Mouse (Mus musculus): ENCODE data around the gene Olfr620. TPM values are rescaled to one million over a fixed set of nuclear protein-coding genes. Genes with fewer than 3 reads are reported as not detected.

Olfr620 gene
- total and polyA plus RNA-seq, 2 experiments from 2014 or later, result not detected

DNA sequence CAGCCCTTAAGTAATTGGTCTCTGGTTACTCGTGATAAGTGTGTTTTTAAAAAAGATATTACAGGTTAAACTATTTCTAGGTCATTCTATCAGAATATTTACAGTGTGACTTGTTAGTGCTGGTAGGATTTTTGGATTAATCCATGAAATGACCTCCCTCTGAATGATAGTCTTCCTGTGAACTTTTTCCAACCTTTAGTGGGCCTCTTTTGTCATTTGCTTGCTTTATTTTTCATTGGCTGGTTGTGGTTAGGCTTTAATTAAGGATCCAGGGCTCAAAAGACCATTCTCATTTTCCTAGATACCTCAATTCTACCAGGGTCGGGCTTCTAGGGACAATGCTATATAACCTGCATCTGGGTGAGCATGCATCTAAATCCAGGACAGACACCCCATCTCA is 22.5 kb downstream of the Olfr620 start, which contains the start of gene Olfr618:
TSS of gene Olfr618 (plus strand) at position 301 of the 400 bp plus-strand sequence.
- Histone ChIP-seq H3K27ac (ENCODE audit: low read depth, low read length) (no peak within 1 kb of the TSS), H3K4me3 (ENCODE audit: low read depth, low read length) (no peak within 1 kb of the TSS), H3K4me2 (ENCODE audit: low read depth, low read length, poor library complexity, severe bottlenecking) (no peak within 1 kb of the TSS), H3K27me3 (ENCODE audit: insufficient read depth, low read length) (no peaks in the 10 kb centered on the region), H3K36me3 (ENCODE audit: insufficient read depth, low read length) (no peaks in the 10 kb centered on the region), H3K4me1 (ENCODE audit: insufficient read depth, low read length) (no peaks in the 10 kb centered on the region), H3K9me3 (ENCODE audit: low read length) (no peaks in the 10 kb centered on the region), H3K9ac (replicated peaks; ENCODE audit: low read length, poor library complexity, severe bottlenecking) (no peak within 1 kb of the TSS)
- DNase-seq (ENCODE audit: low spot score), result no peak
- ATAC-seq (ENCODE audit: low FRiP score), result no peak
- WGBS, result 64% methylated on average over 2 of the region's 2 CpGs
- no peak for TF ChIP-seq CTCF (IDR thresholded peaks at IDR 0.05)

- Histone ChIP-seq H3K36me3 (ENCODE audit: insufficient read depth, low read length) (no peaks in the 10 kb centered on the region), H3K4me3 (ENCODE audit: low read depth, low read length) (no peak within 1 kb of the TSS), H3K27me3 (ENCODE audit: insufficient read depth, low read length) (no peaks in the 10 kb centered on the region), H3K4me1 (ENCODE audit: insufficient read depth, low read length) (no peaks in the 10 kb centered on the region), H3K9ac (replicated peaks; ENCODE audit: low read length, poor library complexity, severe bottlenecking) (no peak within 1 kb of the TSS), H3K27ac (ENCODE audit: low read depth, low read length) (no peak within 1 kb of the TSS), H3K4me2 (ENCODE audit: low read depth, low read length, poor library complexity, severe bottlenecking) (no peak within 1 kb of the TSS), H3K9me3 (ENCODE audit: low read length) (no peaks in the 10 kb centered on the region)
- ATAC-seq (ENCODE audit: low FRiP score) (no peak), DNase-seq (ENCODE audit: low spot score) (no peak)
- 84% methylated on average over 1 of the region's 1 CpGs for WGBS
- TF ChIP-seq CTCF (IDR thresholded peaks at IDR 0.05), result no peak
These were observed 39.6 kb downstream of the Olfr620 start, which contains the start of gene Olfr617 for GRCm38 (mm10) chr7:103572761-103573160. Olfr617 (plus strand) TSS chr7:103573061.

DNA sequence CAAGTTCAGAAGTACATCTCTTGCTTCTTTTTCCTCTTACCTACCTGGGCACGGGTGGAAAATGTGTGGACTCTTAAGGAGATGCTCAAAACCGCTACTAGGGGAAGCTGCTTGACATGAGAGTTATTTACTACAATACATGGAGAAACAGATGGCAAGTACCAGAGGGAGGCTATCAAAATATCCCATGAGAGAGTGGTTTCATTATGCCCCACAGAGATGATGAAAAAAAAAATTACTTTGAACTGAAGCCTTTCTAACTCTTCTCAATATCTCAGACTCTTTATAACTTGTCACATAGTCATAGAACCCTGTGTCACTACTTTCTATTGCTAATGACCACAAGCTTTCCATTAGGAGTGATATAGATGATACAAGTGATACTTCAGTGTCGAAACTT is 43.3 kb downstream of the Olfr620 start, which contains the start of gene Olfr616:
TSS of gene Olfr616 (minus strand) at position 101 of the 400 bp plus-strand sequence.
- H3K4me3 ChIP-seq (ENCODE audit: low read depth, low read length), result no peak within 1 kb of the TSS
- H3K4me2 ChIP-seq (ENCODE audit: low read depth, low read length, poor library complexity, severe bottlenecking), result no peak within 1 kb of the TSS
- ATAC-seq (ENCODE audit: low FRiP score), result no peak
- H3K27me3 ChIP-seq (ENCODE audit: insufficient read depth, low read length), result no peaks in the 10 kb centered on the region
- no peak within 1 kb of the TSS for H3K27ac ChIP-seq (ENCODE audit: low read depth, low read length)
- no peaks in the 10 kb centered on the region for H3K36me3 ChIP-seq (ENCODE audit: insufficient read depth, low read length)
- TF ChIP-seq CTCF (IDR thresholded peaks at IDR 0.05), result no peak
- no peaks in the 10 kb centered on the region for H3K4me1 ChIP-seq (ENCODE audit: insufficient read depth, low read length)
- H3K9ac ChIP-seq (replicated peaks; ENCODE audit: low read length, poor library complexity, severe bottlenecking), result no peak within 1 kb of the TSS
- 83% methylated on average over 3 of the region's 3 CpGs for WGBS
- DNase-seq (ENCODE audit: low spot score), result no peak
- no peaks in the 10 kb centered on the region for H3K9me3 ChIP-seq (ENCODE audit: low read length)

- no peak for ATAC-seq (ENCODE audit: low FRiP score)
- Histone ChIP-seq H3K9ac (replicated peaks; ENCODE audit: low read length, poor library complexity, severe bottlenecking) (no peak within 1 kb of the TSS), H3K9me3 (ENCODE audit: low read length) (no peaks in the 10 kb centered on the region), H3K4me1 (ENCODE audit: insufficient read depth, low read length) (no peaks in the 10 kb centered on the region), H3K4me2 (ENCODE audit: low read depth, low read length, poor library complexity, severe bottlenecking) (no peak within 1 kb of the TSS), H3K27ac (ENCODE audit: low read depth, low read length) (no peak within 1 kb of the TSS), H3K4me3 (ENCODE audit: low read depth, low read length) (no peak within 1 kb of the TSS), H3K27me3 (ENCODE audit: insufficient read depth, low read length) (no peaks in the 10 kb centered on the region), H3K36me3 (ENCODE audit: insufficient read depth, low read length) (no peaks in the 10 kb centered on the region)
- TF ChIP-seq CTCF (IDR thresholded peaks at IDR 0.05), result no peak
- no peak for DNase-seq (ENCODE audit: low spot score)
- WGBS, result 90% methylated on average over 2 of the region's 2 CpGs
These were observed 56.6 kb downstream of the Olfr620 start, which contains the start of gene Olfr615 for GRCm38 (mm10) chr7:103555779-103556178. Olfr615 (plus strand) TSS chr7:103556079.

Small RNA genes within 50 kb of the gene (microRNA-seq; reads per million reads assigned to microRNA genes)
- not detected for gene Gm26506 (ENCODE audit: borderline number of aligned reads)

Other genes with a start within 250 kb of the Olfr620 start
Only the 30 nearest of the 33 such genes appear.
- not detected in 2 replicates for gene Olfr603, start 226.4 kb downstream of the Olfr620 start, total RNA-seq (2014; rRNA removed)
- gene Olfr603, start 226.4 kb downstream of the Olfr620 start, polyA plus RNA-seq (2015; fragmentation: Nextera tagmentation; extraction: Ambion mirVana), result not detected in 2 replicates
- not detected in 2 replicates for gene Usp17lc, start 197.5 kb downstream of the Olfr620 start, total RNA-seq (2014; rRNA removed)
- not detected in 2 replicates for gene Usp17lc, start 197.5 kb downstream of the Olfr620 start, polyA plus RNA-seq (2015; fragmentation: Nextera tagmentation; extraction: Ambion mirVana)
- not detected in 2 replicates for gene Olfr605, start 167.1 kb downstream of the Olfr620 start, total RNA-seq (2014; rRNA removed)
- gene Olfr605, start 167.1 kb downstream of the Olfr620 start, polyA plus RNA-seq (2015; fragmentation: Nextera tagmentation; extraction: Ambion mirVana), result not detected in 2 replicates
- gene Olfr606, start 163.5 kb downstream of the Olfr620 start, total RNA-seq (2014; rRNA removed), result not detected in 2 replicates
- gene Olfr606, start 163.5 kb downstream of the Olfr620 start, polyA plus RNA-seq (2015; fragmentation: Nextera tagmentation; extraction: Ambion mirVana), result not detected in 2 replicates
- not detected in 2 replicates for gene Olfr607, start 148.4 kb downstream of the Olfr620 start, total RNA-seq (2014; rRNA removed)
- not detected in 2 replicates for gene Olfr607, start 148.4 kb downstream of the Olfr620 start, polyA plus RNA-seq (2015; fragmentation: Nextera tagmentation; extraction: Ambion mirVana)
- gene Olfr608, start 142.7 kb downstream of the Olfr620 start, total RNA-seq (2014; rRNA removed), result not detected in 2 replicates
- gene Olfr608, start 142.7 kb downstream of the Olfr620 start, polyA plus RNA-seq (2015; fragmentation: Nextera tagmentation; extraction: Ambion mirVana), result not detected in 2 replicates
- not detected in 2 replicates for gene Olfr609, start 114.5 kb downstream of the Olfr620 start, total RNA-seq (2014; rRNA removed)
- gene Olfr609, start 114.5 kb downstream of the Olfr620 start, polyA plus RNA-seq (2015; fragmentation: Nextera tagmentation; extraction: Ambion mirVana), result not detected in 2 replicates
- gene Olfr610, start 100.4 kb downstream of the Olfr620 start, total RNA-seq (2014; rRNA removed), result not detected in 2 replicates
- gene Olfr610, start 100.4 kb downstream of the Olfr620 start, polyA plus RNA-seq (2015; fragmentation: Nextera tagmentation; extraction: Ambion mirVana), result not detected in 2 replicates
- gene Olfr611, start 91.7 kb downstream of the Olfr620 start, total RNA-seq (2014; rRNA removed), result not detected in 2 replicates
- not detected in 2 replicates for gene Olfr611, start 91.7 kb downstream of the Olfr620 start, polyA plus RNA-seq (2015; fragmentation: Nextera tagmentation; extraction: Ambion mirVana)
- gene Olfr612, start 69.8 kb downstream of the Olfr620 start, total RNA-seq (2014; rRNA removed), result not detected in 2 replicates
- gene Olfr612, start 69.8 kb downstream of the Olfr620 start, polyA plus RNA-seq (2015; fragmentation: Nextera tagmentation; extraction: Ambion mirVana), result not detected in 2 replicates
- gene Olfr613, start 64.5 kb downstream of the Olfr620 start, total RNA-seq (2014; rRNA removed), result not detected in 2 replicates
- not detected in 2 replicates for gene Olfr613, start 64.5 kb downstream of the Olfr620 start, polyA plus RNA-seq (2015; fragmentation: Nextera tagmentation; extraction: Ambion mirVana)
- gene Olfr615, start 56.5 kb downstream of the Olfr620 start, total RNA-seq (2014; rRNA removed), result not detected in 2 replicates
- not detected in 2 replicates for gene Olfr615, start 56.5 kb downstream of the Olfr620 start, polyA plus RNA-seq (2015; fragmentation: Nextera tagmentation; extraction: Ambion mirVana)
- not detected in 2 replicates for gene Olfr616, start 43.4 kb downstream of the Olfr620 start, total RNA-seq (2014; rRNA removed)
- gene Olfr616, start 43.4 kb downstream of the Olfr620 start, polyA plus RNA-seq (2015; fragmentation: Nextera tagmentation; extraction: Ambion mirVana), result not detected in 2 replicates
- not detected in 2 replicates for gene Olfr617, start 39.5 kb downstream of the Olfr620 start, total RNA-seq (2014; rRNA removed)
- not detected in 2 replicates for gene Olfr617, start 39.5 kb downstream of the Olfr620 start, polyA plus RNA-seq (2015; fragmentation: Nextera tagmentation; extraction: Ambion mirVana)
- not detected in 2 replicates for gene Olfr618, start 22.4 kb downstream of the Olfr620 start, total RNA-seq (2014; rRNA removed)
- not detected in 2 replicates for gene Olfr618, start 22.4 kb downstream of the Olfr620 start, polyA plus RNA-seq (2015; fragmentation: Nextera tagmentation; extraction: Ambion mirVana)
- not detected in 2 replicates for gene Olfr619, start 12.0 kb downstream of the Olfr620 start, total RNA-seq (2014; rRNA removed)
- not detected in 2 replicates for gene Olfr619, start 12.0 kb downstream of the Olfr620 start, polyA plus RNA-seq (2015; fragmentation: Nextera tagmentation; extraction: Ambion mirVana)
- gene Olfr622, start 30.2 kb upstream of the Olfr620 start, total RNA-seq (2014; rRNA removed), result not detected in 2 replicates
- gene Olfr622, start 30.2 kb upstream of the Olfr620 start, polyA plus RNA-seq (2015; fragmentation: Nextera tagmentation; extraction: Ambion mirVana), result not detected in 2 replicates
- gene Olfr623, start 51.2 kb upstream of the Olfr620 start, total RNA-seq (2014; rRNA removed), result not detected in 2 replicates
- gene Olfr623, start 51.2 kb upstream of the Olfr620 start, polyA plus RNA-seq (2015; fragmentation: Nextera tagmentation; extraction: Ambion mirVana), result not detected in 2 replicates
- gene Olfr624, start 58.7 kb upstream of the Olfr620 start, total RNA-seq (2014; rRNA removed), result not detected in 2 replicates
- not detected in 2 replicates for gene Olfr624, start 58.7 kb upstream of the Olfr620 start, polyA plus RNA-seq (2015; fragmentation: Nextera tagmentation; extraction: Ambion mirVana)
- gene Olfr625-ps1, start 70.2 kb upstream of the Olfr620 start, total RNA-seq (2014; rRNA removed), result not detected in 2 replicates
- gene Olfr625-ps1, start 70.2 kb upstream of the Olfr620 start, polyA plus RNA-seq (2015; fragmentation: Nextera tagmentation; extraction: Ambion mirVana), result not detected in 2 replicates
- gene Olfr243, start 102.1 kb upstream of the Olfr620 start, total RNA-seq (2014; rRNA removed), result not detected in 2 replicates
- not detected in 2 replicates for gene Olfr243, start 102.1 kb upstream of the Olfr620 start, polyA plus RNA-seq (2015; fragmentation: Nextera tagmentation; extraction: Ambion mirVana)
- gene Olfr628, start 117.8 kb upstream of the Olfr620 start, total RNA-seq (2014; rRNA removed), result not detected in 2 replicates
- gene Olfr628, start 117.8 kb upstream of the Olfr620 start, polyA plus RNA-seq (2015; fragmentation: Nextera tagmentation; extraction: Ambion mirVana), result not detected in 2 replicates
- not detected in 2 replicates for gene Olfr629, start 132.4 kb upstream of the Olfr620 start, total RNA-seq (2014; rRNA removed)
- gene Olfr629, start 132.4 kb upstream of the Olfr620 start, polyA plus RNA-seq (2015; fragmentation: Nextera tagmentation; extraction: Ambion mirVana), result not detected in 2 replicates
- gene Olfr630, start 144.8 kb upstream of the Olfr620 start, total RNA-seq (2014; rRNA removed), result not detected in 2 replicates
- not detected in 2 replicates for gene Olfr630, start 144.8 kb upstream of the Olfr620 start, polyA plus RNA-seq (2015; fragmentation: Nextera tagmentation; extraction: Ambion mirVana)
- gene Olfr69, start 159.1 kb upstream of the Olfr620 start, total RNA-seq (2014; rRNA removed), result not detected in 2 replicates
- gene Olfr69, start 159.1 kb upstream of the Olfr620 start, polyA plus RNA-seq (2015; fragmentation: Nextera tagmentation; extraction: Ambion mirVana), result not detected in 2 replicates
- gene Olfr68, start 167.2 kb upstream of the Olfr620 start, total RNA-seq (2014; rRNA removed), result not detected in 2 replicates
- gene Olfr68, start 167.2 kb upstream of the Olfr620 start, polyA plus RNA-seq (2015; fragmentation: Nextera tagmentation; extraction: Ambion mirVana), result not detected in 2 replicates
- gene Olfr67, start 179.3 kb upstream of the Olfr620 start, total RNA-seq (2014; rRNA removed), result not detected in 2 replicates
- not detected in 2 replicates for gene Olfr67, start 179.3 kb upstream of the Olfr620 start, polyA plus RNA-seq (2015; fragmentation: Nextera tagmentation; extraction: Ambion mirVana)
- 140 and 223 TPM in 2 replicates for gene Hbb-bt, start 201.5 kb upstream of the Olfr620 start, total RNA-seq (2014; rRNA removed)
- gene Hbb-bt, start 201.5 kb upstream of the Olfr620 start, polyA plus RNA-seq (2015; fragmentation: Nextera tagmentation; extraction: Ambion mirVana), result 153 and 165 TPM in 2 replicates
- gene Hbb-bs, start 215.6 kb upstream of the Olfr620 start, total RNA-seq (2014; rRNA removed), result 1,016 and 1,022 TPM in 2 replicates
- gene Hbb-bs, start 215.6 kb upstream of the Olfr620 start, polyA plus RNA-seq (2015; fragmentation: Nextera tagmentation; extraction: Ambion mirVana), result 709 and 771 TPM in 2 replicates
- not detected in 2 replicates for gene Hbb-bh2, start 228.0 kb upstream of the Olfr620 start, total RNA-seq (2014; rRNA removed)
- gene Hbb-bh2, start 228.0 kb upstream of the Olfr620 start, polyA plus RNA-seq (2015; fragmentation: Nextera tagmentation; extraction: Ambion mirVana), result not detected in 2 replicates